Mouse (Mus musculus) left cerebral cortex, postnatal 25 days (tissue): ENCODE data around the gene Grip1. TPM values are rescaled to one million over a fixed set of nuclear protein-coding genes. Genes with fewer than 3 reads are reported as not detected.

Experiments used
- DNase-seq, 2 experiments: peaks; one replicate each; pipeline ENCODE4 v3.0.0; 2022; ENCODE audit warnings: low spot score in 2 of 2, mixed read lengths in 1 of 2
- intact Hi-C: fragments of 180-260 bp; cut with DNase I; formaldehyde crosslinking; loops from one replicate; pipeline ENCODE4 v1.15.1; 2025
- total RNA-seq, 2 experiments: library from RNA; stranded (reverse); gene quantifications; 2 replicates each; pipeline ENCODE4 v1.2.3; 2021

Grip1 gene
- total RNA-seq, 2 experiments from 2014 or later, result 19.6 to 20.5 TPM

DNA sequence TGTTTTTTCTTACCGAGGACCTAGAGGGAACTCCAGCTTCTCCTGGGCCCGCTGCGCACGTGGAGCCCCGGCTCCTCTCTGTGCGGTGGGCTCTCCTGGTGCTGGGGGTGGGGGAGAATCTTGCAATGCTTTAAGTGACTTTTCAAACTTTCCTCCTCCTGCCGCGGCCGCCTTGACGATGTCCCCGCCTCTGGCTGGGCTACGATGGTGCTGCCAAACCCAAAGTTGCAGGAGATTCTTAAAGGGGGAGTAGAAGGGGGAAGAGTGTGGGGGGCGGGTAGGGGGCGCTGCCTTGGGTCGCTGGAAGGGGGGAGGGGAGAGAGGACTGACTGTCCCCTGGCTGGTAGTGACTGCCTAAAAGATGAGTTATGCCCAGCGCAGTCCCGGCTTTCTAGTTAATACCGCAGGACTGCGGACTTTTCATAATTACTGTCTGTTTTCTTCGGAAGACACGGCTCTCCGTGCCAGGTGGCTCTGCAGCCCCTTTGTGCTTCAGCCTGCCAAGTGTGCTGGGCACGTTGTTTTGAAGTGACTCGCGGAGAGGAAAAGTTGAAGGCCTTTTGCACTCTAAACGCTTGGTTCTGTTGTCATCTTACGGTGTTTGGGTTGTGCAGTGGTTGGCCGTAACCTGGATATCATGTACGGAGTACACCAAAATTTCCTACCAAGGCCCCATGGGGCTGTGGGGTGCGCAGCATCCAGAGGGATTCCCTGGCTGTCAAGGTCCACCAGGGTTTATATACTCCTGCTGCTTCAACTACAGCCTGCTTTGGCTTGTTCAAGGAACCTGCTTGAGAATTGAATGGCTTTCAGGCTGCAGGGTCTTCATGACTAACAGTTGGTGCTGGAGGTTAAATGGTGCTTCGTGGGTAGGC is 1.3 kb downstream of the Grip1 start:
- intact Hi-C loops, result loop anchor here (10.0 kb wide), 1 partner anchor 180 kb away; no protein-coding TSS in a partner anchor
- no peak for DNase-seq

DNA sequence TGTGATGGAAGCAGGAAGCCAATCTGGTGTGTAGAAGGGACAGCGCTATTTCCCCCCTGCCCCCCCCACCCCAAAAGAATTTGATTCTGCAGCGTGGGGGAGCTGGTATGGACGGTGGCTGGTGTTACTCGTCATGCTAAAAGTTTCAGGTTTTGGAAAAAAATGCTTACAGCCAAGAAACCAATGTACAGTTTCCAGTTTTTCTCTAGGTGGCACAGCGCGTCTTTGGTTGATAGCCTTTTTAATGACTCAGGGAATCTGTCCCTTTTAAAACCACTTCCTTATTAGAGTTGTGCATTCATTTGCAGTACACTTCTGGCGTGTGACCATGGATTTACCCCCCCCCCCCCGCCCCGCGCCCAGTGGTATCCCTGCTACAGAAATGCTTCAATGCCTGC is 1.9 kb downstream of the Grip1 start:
- intact Hi-C loops, result loop anchor here (10.0 kb wide), 1 partner anchor 179 kb away; no protein-coding TSS in a partner anchor
- DNase-seq, result peak in 1 of 2 experiments; percentile 13

DNA sequence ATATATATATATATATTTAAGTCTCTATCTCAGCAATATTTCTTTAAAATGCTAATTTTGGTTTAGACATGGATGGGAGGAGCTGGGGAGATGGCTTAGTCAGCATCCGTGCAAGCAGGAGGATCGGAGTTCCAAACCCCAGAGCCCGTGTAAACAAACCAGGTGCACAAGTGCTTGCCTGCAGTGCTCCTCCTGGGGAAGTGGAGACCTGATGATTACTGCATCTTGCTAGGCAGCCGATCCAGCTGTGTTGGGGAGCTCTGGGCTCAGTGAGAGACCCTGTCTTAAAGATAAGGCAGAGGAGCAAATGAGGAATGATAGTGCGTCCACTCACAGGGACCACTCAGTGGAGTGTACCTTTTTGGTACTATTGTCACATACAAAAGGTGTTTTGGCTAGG is 3.5 kb downstream of the Grip1 start:
- no peak for DNase-seq
- intact Hi-C loops, result loop anchor here (10.0 kb wide), 1 partner anchor 178 kb away; no protein-coding TSS in a partner anchor

DNA sequence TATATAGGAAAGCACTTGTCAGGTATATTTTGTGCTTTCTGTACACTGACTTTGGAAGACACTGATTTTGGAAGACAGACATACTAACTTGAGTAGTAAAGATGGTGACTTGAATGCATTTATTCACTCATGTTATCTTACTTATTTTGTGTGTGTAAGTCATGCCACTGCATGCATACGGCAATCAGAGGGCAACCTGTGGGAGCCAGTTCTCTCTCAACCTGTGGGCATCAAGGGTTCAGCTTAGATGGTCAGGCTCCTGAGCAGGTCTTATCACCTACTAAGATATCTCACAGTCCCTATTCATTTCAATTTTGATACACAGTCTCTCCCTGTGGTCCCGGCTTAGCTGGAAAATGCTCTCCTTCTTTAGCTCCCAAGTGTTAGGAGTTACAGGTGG is 5.4 kb downstream of the Grip1 start:
- intact Hi-C loops, result loop anchor here (10.0 kb wide), 1 partner anchor 176 kb away; no protein-coding TSS in a partner anchor

DNA sequence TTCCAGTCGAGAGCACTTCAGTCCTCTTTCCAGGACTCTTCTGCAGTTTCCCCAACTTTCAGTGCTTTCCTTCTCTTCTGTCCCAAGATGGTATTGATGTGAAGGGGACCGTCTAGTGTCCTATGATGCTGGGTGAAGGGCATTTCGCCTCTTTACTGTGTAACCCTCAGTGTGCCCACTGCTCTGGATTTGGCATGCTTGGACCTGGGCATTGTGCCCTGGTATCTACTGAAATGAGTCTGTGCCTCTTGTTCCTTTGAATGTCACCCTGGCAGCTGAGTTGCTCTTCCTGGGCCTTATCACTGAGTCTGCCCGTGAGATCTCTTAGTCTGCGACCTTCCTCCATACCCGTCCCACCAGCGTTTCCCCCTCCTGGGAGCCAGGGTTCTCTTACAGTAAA is 9.7 kb downstream of the Grip1 start:
- no peak for DNase-seq
- intact Hi-C loops, result no loop called here

More for the DNA sequence above, 5.4 kb downstream of the Grip1 start:
- DNase-seq, result no peak

DNA sequence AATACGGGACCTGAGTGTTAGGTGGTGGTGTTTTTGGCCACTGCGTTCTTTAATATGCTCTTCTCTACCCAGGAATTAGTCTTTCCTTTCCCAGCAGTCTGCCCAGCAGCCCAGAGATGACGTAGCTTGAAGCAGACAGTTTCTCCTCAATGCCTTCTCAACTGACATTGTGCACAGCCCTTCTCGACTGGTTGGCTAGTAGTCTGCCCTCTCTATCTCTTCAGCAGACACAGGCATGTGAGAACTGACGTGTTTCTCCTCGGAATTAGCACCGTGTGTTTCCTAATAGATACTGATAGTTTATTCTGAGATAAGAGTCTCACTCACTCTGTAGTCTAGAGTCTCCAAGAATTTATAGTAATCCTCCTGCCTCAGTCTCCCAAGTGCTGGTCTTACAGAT is 10.2 kb downstream of the Grip1 start:
- intact Hi-C loops, result no loop called here
- no peak for DNase-seq

DNA sequence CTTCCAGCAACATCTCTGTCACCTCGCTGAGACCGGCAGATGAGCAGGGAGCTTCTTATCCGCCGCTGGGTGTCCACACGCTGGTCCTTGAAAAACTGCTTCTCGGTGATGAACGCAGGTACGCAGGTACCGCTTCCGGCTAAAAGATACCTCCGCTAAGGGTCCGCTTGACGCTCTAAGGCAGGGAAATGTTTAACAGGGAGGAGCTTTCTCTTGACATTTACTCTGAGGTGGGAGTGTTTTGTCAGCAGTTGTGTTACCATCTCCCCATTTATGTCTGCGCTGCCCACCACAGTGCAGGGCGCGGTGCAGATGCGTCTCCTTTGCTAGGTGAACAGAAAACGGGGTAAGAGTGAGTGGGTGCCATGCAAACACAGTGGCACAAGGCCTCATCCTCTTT is 14.3 kb downstream of the Grip1 start:
- intact Hi-C loops, result no loop called here
- DNase-seq, result no peak

DNA sequence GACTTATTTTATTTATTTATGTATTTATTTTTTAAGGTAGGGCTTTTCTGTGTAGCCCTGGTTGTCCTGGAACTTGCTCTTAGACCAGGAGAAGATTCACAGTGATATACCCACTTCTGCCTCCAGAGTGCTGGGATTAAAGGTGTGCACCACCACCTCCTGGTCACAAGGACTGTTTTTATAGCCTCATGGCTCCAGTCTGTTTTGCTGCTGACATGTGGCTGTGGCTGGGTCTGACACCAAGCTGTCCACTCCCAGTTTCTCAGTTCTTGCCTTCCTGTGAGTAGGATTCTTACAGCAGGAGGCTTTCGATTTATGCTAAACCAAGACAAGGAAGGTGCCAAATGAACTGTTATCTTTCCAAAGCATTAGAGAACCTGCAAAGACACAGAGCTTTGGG is 16.5 kb downstream of the Grip1 start:
- DNase-seq, result no peak
- intact Hi-C loops, result no loop called here

DNA sequence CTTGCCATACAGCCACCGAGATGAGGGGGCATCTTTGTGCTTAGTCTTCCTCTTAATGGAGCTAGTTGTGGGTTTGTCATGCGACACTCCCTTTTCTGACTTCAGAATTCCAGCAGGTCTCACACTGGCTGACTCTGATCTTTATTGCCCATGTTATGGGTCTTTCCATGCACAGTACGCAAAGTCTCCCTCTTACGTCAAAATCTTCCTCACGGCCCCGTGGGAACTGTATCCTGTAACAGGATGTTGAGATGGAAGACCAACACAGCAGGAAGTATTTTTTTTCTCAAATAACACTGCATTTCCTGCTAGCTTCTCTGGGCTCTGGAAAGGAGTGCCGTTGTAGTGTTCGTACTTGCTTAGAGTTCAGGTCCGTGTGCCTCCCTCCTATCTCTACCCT is 21.5 kb downstream of the Grip1 start:
- DNase-seq, result no peak
- intact Hi-C loops, result no loop called here

DNA sequence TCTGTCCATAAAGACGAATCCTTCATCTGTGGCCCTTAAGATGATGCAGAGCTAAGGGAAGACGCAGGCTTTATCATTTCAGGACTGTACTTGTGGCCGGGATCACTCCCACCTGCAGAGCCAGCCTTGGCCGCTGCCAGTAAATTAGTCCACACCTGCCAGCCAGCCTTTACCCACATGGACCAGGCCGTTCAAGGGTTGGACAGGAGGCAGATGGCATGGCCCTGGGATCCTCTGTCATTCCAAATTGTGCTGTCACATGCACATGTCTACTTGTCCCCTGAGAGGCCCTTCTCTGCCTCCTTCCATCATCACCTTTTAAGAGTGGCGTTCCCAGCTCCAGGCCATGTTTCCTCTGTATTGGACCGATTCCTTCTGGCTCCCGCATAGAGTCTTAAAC is 24.0 kb downstream of the Grip1 start:
- no peak for DNase-seq
- intact Hi-C loops, result no loop called here

DNA sequence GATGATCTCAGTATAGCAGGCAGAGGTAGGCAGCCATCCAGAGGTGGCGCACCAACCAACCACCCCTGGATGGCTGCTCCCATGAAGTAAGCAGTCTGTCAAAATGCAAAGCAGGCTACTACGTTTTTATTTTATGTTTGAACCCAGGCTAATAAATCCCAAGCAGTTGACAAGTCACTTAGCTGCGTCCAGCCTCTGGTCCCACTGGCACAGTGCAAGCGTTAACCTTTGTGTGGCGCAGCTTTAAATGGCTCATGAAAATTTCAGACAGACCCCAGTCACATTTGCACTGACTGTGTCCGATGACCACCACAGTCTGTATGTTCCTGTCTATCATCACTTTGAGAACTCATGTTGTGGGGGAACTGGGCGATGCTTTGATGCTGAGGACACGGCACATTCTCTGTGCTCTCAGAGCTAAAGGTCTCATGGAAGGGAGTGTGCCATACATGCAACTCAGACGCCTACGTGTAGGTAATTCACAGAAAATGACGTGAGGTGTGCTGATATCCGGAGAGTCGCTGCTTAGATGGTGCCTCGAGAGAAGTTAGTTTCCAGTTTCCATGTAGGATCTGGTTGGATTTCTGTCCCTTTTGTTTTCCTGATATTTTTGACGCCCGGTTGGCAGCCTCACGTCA is 29.6 kb downstream of the Grip1 start:
- intact Hi-C loops, result no loop called here

DNA sequence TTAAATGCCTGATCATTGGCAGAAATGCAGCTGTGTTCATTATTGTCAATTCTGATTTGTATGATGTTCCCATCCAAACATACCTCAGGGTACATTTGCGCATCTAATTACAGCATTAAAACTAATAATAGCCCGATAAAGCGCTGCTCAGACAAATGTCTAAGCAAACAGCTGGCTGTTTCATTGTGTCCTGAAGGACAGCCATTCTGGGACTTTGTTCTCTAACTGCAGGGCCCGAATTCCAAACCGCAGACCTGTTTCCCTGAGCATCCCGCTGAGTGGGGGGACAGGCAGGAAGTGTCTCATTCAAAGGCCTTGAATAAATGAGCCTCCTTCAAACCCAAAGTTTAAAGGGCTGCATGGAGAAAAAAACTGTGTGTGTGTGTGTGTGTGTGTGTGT is 30.1 kb downstream of the Grip1 start:
- no peak for DNase-seq
- intact Hi-C loops, result no loop called here

More for the DNA sequence above, 29.6 kb downstream of the Grip1 start:
- no peak for DNase-seq

DNA sequence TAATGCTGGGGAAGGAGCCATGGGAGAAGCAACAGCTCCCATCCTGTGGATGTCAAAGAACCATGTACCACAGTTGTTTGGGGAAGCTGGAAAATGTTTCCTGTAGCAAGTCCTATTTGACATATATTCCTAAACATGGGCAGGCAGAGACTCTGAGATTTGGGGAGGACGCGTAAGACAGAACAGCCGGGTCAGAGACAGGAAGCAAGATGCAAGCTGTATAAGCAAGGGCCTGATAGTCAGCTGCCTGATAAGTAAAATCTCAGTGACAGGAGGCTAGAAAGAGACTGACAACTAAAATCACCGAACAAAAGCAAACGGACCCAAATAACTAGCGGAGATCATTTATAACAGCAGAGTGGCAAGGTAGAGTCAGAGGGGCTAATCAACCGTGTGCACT is 33.3 kb downstream of the Grip1 start:
- DNase-seq, result no peak
- intact Hi-C loops, result no loop called here

DNA sequence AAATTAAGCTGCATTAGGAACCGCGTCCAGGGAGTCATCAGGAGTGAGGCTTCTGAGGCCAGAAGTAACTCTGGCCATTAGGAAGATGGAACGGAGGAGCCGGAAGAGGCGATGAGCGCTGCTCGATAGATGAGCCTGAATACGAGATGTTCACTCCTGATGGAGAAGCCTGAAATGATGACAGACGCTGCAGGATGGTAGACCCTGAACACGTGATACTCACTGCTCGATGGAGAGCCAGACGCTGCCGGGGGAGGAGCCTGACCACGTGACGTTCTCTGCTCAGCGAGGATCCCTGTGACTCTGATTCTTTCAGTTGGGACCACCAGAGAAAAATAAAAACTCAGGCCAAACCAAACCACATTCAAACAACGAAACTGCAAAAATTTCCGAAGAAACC is 37.2 kb downstream of the Grip1 start:
- no peak for DNase-seq
- intact Hi-C loops, result no loop called here

DNA sequence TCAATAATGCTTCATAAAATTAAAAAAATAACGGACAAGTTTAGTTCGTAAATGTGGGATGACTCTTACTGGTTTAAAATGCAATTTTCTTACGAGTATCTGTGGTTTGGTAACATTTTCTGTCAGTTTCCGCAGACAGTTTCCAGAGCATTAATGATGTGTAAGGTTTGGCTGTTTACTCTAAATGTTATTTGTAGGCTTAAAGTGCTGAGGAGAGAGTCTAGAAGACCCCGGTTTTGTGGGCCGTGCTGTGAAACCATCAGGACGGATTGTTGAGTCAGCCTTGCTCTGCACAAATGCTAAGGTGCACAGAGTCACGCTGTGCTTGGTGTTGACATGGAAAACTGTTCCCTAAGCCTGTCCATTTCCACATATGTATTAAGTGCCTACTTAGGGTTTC is 41.7 kb downstream of the Grip1 start:
- no peak for DNase-seq
- intact Hi-C loops, result no loop called here

DNA sequence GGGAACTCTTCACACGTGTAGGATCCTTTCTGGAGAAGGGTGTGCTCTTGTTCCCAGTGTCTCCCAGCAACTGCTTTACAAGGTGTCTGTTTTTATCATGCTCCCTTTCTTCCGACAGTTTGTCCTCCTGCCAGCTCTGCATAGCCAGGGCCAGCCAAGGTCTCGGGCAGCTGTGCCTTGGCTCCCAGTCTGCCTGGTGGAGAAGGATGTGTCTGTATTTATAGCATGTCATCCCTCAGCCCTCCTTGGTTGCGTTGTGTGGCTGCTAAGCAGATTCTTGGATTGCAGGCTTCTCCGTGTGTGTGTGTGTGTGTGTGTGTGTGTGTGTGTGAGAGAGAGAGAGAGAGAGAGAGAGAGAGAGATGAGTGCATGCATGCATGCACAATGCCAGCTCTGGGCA is 42.6 kb downstream of the Grip1 start:
- intact Hi-C loops, result no loop called here
- DNase-seq, result no peak

DNA sequence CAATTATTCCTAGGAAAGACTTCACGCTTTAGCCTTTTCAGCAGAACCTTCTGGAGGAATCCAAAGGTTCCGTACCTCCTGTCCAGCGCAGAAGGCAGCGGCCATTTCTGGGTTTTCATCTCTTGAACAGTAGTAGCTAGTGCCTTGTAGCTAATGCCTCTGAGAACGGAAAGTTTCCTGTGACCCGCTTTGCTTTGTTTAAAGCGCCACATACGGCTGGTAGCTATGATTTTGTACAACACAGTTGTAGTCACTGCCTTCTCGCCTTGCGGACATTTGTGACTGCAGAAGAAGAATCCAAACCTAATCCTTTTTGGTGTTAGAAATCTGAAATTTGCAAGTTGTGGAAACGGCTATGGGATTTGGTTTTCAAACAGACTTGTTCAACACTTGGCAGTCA is 68.1 kb downstream of the Grip1 start:
- DNase-seq, result peak in 1 of 2 experiments; percentile 8
- intact Hi-C loops, result no loop called here

DNA sequence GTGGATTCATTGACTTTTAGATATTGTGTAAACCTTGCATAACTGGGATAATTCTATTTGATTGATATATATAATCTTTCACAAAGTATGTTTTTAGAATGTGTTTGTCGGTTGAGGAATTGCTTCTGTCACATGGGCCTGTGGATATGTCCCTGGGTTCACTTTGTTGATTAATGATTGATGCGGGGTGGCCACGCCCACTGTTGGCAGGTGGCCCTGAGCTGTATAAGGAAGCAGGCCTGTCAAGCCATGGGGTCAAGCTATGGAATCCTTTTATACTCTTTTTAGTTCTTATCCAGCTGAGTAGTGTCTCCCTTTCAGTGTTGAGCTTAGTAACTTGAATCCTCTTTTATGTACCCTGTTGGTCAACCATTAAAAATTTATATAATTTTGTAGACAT is 72.1 kb downstream of the Grip1 start:
- DNase-seq, result no peak
- intact Hi-C loops, result no loop called here

DNA sequence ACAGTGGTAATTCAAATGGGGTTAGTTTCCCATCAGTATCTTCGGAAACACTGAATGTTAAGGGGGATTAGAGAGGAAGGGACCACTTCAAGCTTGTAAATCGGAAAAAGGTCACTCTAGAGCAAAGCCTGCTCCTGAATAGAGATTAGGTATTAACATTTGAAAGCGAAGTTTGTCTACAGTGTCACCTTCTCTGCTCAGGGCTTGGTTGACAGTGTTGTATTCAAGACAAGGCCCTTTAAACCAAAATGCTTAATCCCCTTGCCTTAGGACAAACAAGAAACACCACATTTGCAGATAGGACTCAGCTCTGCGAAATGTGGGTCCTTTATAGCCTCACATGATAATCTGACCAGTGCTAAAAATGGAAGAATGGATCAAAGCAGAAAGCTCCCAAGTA is 81.2 kb downstream of the Grip1 start:
- no peak for DNase-seq
- intact Hi-C loops, result no loop called here

DNA sequence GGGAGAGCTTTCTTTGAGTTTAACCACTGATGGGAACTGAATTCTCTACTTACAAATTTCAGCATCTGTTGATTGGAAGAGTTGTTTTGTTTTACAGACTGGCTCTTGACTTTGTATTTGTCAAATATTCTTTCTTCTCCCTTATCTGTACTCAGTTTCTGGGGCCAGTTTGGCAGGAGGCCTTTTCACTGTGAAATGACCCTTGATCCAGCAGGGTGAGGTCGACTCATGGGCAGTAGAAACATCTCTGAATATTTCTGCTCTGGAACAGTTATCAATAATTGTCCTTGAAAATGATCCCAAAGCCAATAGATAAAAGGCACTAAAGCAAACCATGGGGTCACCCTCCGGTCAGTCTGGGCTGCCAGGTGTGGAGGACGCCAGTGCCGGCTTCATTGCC is 88.0 kb downstream of the Grip1 start:
- intact Hi-C loops, result no loop called here
- DNase-seq, result no peak

DNA sequence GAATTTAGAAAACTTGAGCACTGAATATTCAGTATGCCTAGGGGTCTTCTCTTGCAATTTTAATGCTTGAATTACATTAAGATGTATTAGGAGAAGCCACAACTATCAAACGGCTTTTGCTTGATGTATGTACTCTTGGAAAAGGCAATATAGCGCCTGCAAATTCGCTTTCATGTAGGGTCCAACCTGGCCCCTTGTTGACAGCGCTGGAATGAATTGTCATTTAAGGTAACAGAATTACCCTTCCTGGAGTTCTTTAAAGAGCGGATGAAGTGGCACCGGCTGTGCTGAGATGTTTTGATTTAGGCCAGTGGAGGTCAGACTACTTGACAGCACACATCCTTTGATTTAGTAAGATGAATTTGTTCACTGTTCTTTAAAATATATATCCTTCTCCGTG is 90.1 kb downstream of the Grip1 start:
- no peak for DNase-seq
- intact Hi-C loops, result no loop called here
